Mouse (Mus musculus) liver, adult (tissue): ENCODE measurements around the gene Zfp935.
"Not testable (repeated sequence)": the region's sequence is repeated elsewhere in the genome, so short reads cannot be mapped to it uniquely, and the experiment has no call there.

Experiments
- GATA4 ChIP-seq: IDR thresholded peaks from 2 replicates; pipeline ENCODE4 v1.6.1; 2014; ENCODE audit warnings: mild to moderate bottlenecking, low read length; ENCODE audit not compliant: insufficient replicate concordance

Gene Zfp935

DNA sequence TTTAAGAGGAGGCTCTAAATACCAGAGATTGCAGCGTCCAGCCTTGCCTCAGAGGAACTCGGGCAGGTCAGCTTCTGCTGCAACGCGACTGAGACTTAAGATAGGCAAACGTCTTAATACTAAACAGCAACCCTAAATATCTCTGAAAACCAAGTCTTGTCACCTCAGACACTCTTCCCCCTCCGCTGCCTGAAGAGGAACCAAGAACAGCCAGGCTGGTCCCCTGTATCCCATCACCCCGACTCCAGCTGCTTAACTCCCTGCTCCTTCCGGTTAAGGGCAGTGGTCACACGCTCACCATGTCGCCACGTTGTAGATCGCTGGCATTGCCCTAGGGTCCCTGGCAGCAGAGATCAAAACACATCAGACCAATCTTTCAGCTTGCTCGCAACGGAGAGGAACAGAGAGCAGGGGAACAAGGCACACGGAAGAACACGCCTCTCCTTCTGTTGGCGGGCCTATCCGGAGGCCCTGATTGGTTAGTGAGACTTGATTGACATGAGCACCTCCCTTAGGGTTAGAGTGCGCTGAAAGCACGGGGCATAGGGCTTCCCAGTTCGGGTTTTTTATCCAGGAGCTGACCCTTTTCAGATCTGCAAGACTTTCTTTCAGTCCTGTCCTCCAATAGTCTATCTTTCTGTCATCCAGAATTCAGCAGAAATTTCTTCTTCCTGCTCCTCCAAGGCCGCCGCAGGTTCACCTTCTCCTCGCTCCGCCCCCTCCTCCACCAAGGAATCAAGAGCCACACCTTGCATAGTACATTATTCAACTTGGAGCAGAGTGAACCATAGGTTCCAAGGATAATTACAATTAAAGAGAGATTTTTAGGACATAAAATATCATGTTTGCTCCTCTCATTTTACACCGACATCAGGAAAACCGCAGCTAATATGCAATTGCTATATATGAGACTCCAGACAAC, at the start of gene Zfp935:
Gene Zfp935, minus strand, starts transcription at position 323 of the 922 bp plus-strand sequence.
- TF ChIP-seq GATA4: not testable (repeated sequence)

DNA sequence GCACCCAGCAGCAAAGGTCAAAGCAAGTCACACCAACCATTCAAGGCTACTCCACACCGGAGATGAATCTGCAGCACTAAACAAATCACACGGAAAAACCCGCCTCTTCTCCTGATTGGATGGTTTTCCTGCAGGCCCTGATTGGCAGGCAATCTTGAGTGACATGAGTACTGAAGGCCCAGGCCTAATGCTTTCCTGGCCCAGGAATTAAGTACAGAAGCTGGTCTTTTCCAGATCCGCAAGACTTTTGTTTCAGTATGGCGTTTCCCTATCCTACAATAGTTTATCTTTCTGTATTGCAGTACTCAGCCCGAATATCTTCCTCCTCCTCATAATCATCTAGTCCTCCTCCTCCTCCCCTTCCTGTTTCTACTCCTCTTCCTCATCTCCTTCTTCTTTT, 12.8 kb upstream of the Zfp935 start, which contains the start of gene Zfp934:
Gene Zfp934, minus strand, starts transcription at position 101 of the 400 bp plus-strand sequence.
- not testable (repeated sequence) for TF ChIP-seq GATA4

DNA sequence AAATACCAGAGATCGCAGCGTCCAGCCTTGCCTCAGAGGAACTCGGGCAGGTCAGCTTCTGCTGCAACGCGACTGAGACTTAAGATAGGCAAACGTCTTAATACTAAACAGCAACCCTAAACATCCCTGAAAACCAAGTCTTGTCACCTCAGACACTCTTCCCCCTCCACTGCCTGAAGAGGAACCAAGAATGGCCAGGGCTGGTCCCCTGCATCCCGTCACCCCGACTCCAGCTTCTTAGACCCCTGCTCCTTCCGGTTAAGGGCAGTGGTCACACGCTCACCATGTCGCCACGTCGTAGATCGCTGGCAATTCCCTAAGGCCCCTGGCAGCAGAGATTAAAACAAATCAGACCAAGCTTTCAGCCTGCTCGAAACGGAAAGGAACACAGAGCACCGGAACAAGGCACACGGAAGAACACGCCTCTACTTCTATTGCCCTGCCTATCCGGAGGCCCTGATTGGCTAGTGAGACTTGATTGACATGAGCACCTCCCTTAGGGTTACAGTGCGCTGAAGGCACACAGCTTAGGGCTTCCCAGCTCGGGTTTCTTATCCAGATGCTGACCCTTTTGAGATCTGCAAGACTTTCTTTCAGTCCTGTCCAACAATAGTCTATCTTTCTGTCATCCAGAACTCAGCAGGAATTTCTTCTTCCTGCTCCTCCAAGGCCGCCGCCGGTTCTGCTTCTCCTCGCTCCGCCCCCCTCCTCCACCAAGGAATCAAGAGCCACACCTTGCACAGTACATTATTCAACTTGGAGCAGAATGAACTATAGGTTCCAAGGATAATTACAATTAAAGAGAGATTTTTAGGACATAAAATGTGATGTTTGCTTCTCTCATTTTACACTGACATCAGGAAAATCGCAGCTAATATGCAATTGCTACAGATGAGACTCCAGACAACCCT, 91.6 kb downstream of the Zfp935 start, which contains the start of gene Gm49359:
Gene Gm49359, minus strand, starts transcription at position 409 of the 911 bp plus-strand sequence.
- not testable (repeated sequence) for TF ChIP-seq GATA4
